Mouse (Mus musculus) erythroblast, embryonic 14.5 days (primary cell): Measurements from ENCODE around the gene Mycbp2. TPM values are rescaled to one million over a fixed set of nuclear protein-coding genes. Genes with fewer than 3 reads are reported as not detected.

Experiments
- H3K27me3 ChIP-seq: 2 replicates; pipeline ENCODE4 v1.6.1; 2012; ENCODE audit warnings: inconsistent platforms; ENCODE audit not compliant: control insufficient read depth
- H3K36me3 ChIP-seq: 2 replicates; pipeline ENCODE4 v1.6.1; 2012; ENCODE audit warnings: mild to moderate bottlenecking, inconsistent platforms; ENCODE audit not compliant: control insufficient read depth
- H3K4me1 ChIP-seq: 2 replicates; pipeline ENCODE4 v1.6.1; 2012; ENCODE audit warnings: inconsistent platforms; ENCODE audit not compliant: control insufficient read depth
- H3K4me3 ChIP-seq: replicated peaks from 2 replicates; pipeline ENCODE3; 2012; ENCODE audit warnings: moderate library complexity, mild to moderate bottlenecking, inconsistent platforms
- H3K9me3 ChIP-seq: 2 replicates; pipeline ENCODE4 v1.6.1; 2012; ENCODE audit warnings: low read length, inconsistent platforms, mixed read lengths; ENCODE audit not compliant: control insufficient read depth
- GATA1 ChIP-seq: IDR thresholded peaks from 2 replicates; pipeline ENCODE4 v1.6.1; 2012; ENCODE audit warnings: low read length, inconsistent platforms, mixed read lengths
- TAL1 ChIP-seq: IDR thresholded peaks from 3 replicates; pipeline ENCODE4 v1.6.1; 2012; ENCODE audit warnings: low read length, inconsistent platforms, mixed read lengths
- polyA plus RNA-seq: library from polyadenylated mRNA; stranded (reverse); fragments of >175 nt; gene quantifications from 2 replicates; pipeline ENCODE4 v1.2.3, GENCODE M21; 2012

Gene Mycbp2
- polyA plus RNA-seq, 1 experiment: 0.17 TPM

GRCm38 (mm10) chr14:103286650-103287049, 60.0 kb downstream of the Mycbp2 start:
- Histone ChIP-seq H3K36me3 (peaks cover 35% of the 10 kb centered on the region), H3K9me3 (no peaks in the 10 kb centered on the region)
- TF ChIP-seq TAL1 (no peak), GATA1 (no peak)

GRCm38 (mm10) chr14:103276667-103277066, 69.9 kb downstream of the Mycbp2 start:
- Histone ChIP-seq H3K4me1 (peaks cover 15% of the 10 kb centered on the region), H3K27me3 (no peaks in the 10 kb centered on the region), H3K4me3 (no peak overlapping the region), H3K9me3 (no peaks in the 10 kb centered on the region), H3K36me3 (peaks cover 18% of the 10 kb centered on the region)
- TF ChIP-seq TAL1 (no peak), GATA1 (no peak)

More at GRCm38 (mm10) chr14:103286650-103287049, 60.0 kb downstream of the Mycbp2 start:
- no peaks in the 10 kb centered on the region for H3K27me3 ChIP-seq
- no peaks in the 10 kb centered on the region for H3K4me1 ChIP-seq
- H3K4me3 ChIP-seq: no peak overlapping the region

- TF ChIP-seq TAL1: no peak
- no peak for TF ChIP-seq GATA1
- H3K4me3 ChIP-seq: no peak overlapping the region
- no peaks in the 10 kb centered on the region for H3K27me3 ChIP-seq
- H3K36me3 ChIP-seq: peaks cover 28% of the 10 kb centered on the region
- no peaks in the 10 kb centered on the region for H3K9me3 ChIP-seq
- H3K4me1 ChIP-seq: peaks cover 2% of the 10 kb centered on the region
Measured at GRCm38 (mm10) chr14:103260437-103260836, 86.2 kb downstream of the Mycbp2 start.

GRCm38 (mm10) chr14:103258745-103259144, 87.9 kb downstream of the Mycbp2 start:
- H3K4me1 ChIP-seq: peaks cover 2% of the 10 kb centered on the region
- TF ChIP-seq TAL1 (no peak), GATA1 (no peak)
- H3K4me3 ChIP-seq: no peak overlapping the region
- peaks cover 32% of the 10 kb centered on the region for H3K36me3 ChIP-seq
- H3K9me3 ChIP-seq: no peaks in the 10 kb centered on the region
- no peaks in the 10 kb centered on the region for H3K27me3 ChIP-seq

DNA sequence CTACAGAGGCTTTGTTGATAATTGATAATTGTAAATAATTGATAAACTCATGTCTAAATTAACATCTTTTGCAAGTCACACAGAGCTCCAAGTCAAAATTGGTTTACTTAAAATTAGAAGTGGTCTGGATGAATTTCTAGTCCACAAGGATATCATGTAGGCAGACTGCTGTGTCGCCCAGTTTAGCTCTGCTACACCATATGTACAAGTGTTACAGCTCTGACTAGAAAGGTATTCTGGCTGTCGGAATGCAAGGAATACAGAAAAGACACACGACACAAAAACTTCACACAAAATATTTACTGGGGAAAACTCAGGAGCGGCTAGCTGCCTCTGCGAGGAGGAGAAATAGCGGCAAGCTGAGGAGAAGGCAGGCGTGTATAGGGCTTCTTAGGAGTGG, 89.7 kb downstream of the Mycbp2 start:
- H3K4me1 ChIP-seq: peaks cover 2% of the 10 kb centered on the region
- H3K27me3 ChIP-seq: no peaks in the 10 kb centered on the region
- no peaks in the 10 kb centered on the region for H3K9me3 ChIP-seq
- TF ChIP-seq TAL1: no peak
- TF ChIP-seq GATA1: no peak
- peaks cover 34% of the 10 kb centered on the region for H3K36me3 ChIP-seq
- no peak overlapping the region for H3K4me3 ChIP-seq

DNA sequence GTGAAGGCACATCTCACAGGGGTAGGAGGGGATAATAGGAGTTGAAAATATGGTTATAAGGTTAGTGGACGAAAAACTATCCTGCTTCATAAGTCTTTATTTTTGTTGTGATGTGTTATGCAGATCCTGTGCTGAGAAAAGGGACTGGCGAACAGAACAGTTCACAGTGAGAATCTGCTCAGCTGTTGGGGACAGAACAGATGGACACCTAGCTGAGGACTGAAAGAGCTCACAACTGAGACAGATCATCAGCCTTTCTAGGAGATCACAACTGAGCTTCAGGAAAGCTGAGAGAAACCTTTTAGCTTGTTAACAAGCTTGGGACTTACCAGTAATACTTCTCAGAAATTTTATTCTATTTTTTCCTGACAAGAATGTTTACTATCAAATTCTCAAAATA, 92.3 kb downstream of the Mycbp2 start:
- Histone ChIP-seq H3K27me3 (no peaks in the 10 kb centered on the region), H3K36me3 (peaks cover 24% of the 10 kb centered on the region), H3K4me3 (no peak overlapping the region), H3K9me3 (no peaks in the 10 kb centered on the region), H3K4me1 (peaks cover 2% of the 10 kb centered on the region)
- no peak for TF ChIP-seq GATA1
- TF ChIP-seq TAL1: no peak

DNA sequence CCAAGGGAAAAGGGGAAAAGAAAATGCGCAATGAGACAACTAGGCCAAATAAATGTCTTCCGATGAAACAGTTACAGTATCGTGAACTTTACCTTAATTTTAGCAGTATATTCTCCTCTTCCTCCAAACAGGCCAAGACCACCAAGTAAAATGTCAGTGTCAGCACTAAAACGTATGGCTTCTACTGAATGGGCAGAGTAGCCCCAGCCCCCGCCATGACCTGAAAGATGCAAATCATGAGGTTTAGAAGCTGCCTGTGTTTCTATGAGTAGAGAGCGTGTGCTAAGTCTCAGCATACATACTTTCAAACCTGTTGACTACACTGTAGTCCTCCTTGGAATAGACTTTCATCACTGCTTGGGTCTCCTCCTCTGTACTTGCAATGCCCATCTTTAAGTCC, 104.6 kb downstream of the Mycbp2 start:
- H3K4me3 ChIP-seq: no peak overlapping the region
- no peaks in the 10 kb centered on the region for H3K9me3 ChIP-seq
- no peaks in the 10 kb centered on the region for H3K27me3 ChIP-seq
- H3K4me1 ChIP-seq: no peaks in the 10 kb centered on the region
- no peak for TF ChIP-seq TAL1
- no peak for TF ChIP-seq GATA1
- peaks cover 23% of the 10 kb centered on the region for H3K36me3 ChIP-seq

- TF ChIP-seq GATA1: no peak
- no peak for TF ChIP-seq TAL1
- no peak overlapping the region for H3K4me3 ChIP-seq
- H3K4me1 ChIP-seq: no peaks in the 10 kb centered on the region
- H3K9me3 ChIP-seq: no peaks in the 10 kb centered on the region
- peaks cover 12% of the 10 kb centered on the region for H3K36me3 ChIP-seq
- H3K27me3 ChIP-seq: no peaks in the 10 kb centered on the region
Measured at GRCm38 (mm10) chr14:103234770-103235169, 111.8 kb downstream of the Mycbp2 start.

GRCm38 (mm10) chr14:103233640-103234593, 112.7 kb downstream of the Mycbp2 start:
- Histone ChIP-seq H3K36me3 (peaks cover 12% of the 10 kb centered on the region), H3K4me1 (no peaks in the 10 kb centered on the region), H3K27me3 (no peaks in the 10 kb centered on the region), H3K9me3 (no peaks in the 10 kb centered on the region), H3K4me3 (no peak overlapping the region)
- TF ChIP-seq GATA1: no peak
- TF ChIP-seq TAL1: no peak
